Mouse (Mus musculus) spleen, adult 2 months (tissue): ENCODE data around the gene Glp2r. TPM values are rescaled to one million over a fixed set of nuclear protein-coding genes. Genes with fewer than 3 reads are reported as not detected.

ENCODE experiments used
- DNase-seq, 2 experiments: peaks; one replicate each; pipeline versions ENCODE4 v3.0.0 to v3.0.0-alpha.2; 2012 to 2021; ENCODE audit warnings: low spot score in 2 of 2, low read depth in 1 of 2
- H3K27ac ChIP-seq: fragments of 200-500 bp; 2 replicates; pipeline ENCODE4 v1.5.1; 2012; ENCODE audit warnings: low read length, inconsistent platforms; ENCODE audit not compliant: insufficient read depth
- H3K27me3 ChIP-seq: fragments of 200-500 bp; 2 replicates; pipeline ENCODE4 v1.6.1; 2012; ENCODE audit warnings: mild to moderate bottlenecking, moderate library complexity, low read length, inconsistent platforms; ENCODE audit not compliant: control insufficient read depth, insufficient read depth
- H3K36me3 ChIP-seq: fragments of 200-500 bp; 2 replicates; pipeline ENCODE4 v1.6.1; 2012; ENCODE audit warnings: mild to moderate bottlenecking, low read length, inconsistent platforms; ENCODE audit not compliant: control insufficient read depth, insufficient read depth
- H3K4me1 ChIP-seq: fragments of 200-500 bp; 2 replicates; pipeline ENCODE4 v1.6.1; 2011; ENCODE audit warnings: inconsistent platforms; ENCODE audit not compliant: control insufficient read depth, insufficient read depth, insufficient read length
- H3K4me3 ChIP-seq: fragments of 200-500 bp; 2 replicates; pipeline ENCODE4 v1.5.1; 2011; ENCODE audit warnings: mild to moderate bottlenecking, inconsistent platforms; ENCODE audit not compliant: insufficient read depth, insufficient read length; ENCODE audit errors: extremely low read depth
- CTCF ChIP-seq: fragments of 200-500 bp; IDR thresholded peaks from 2 replicates; pipeline ENCODE4 v1.5.1; 2011; ENCODE audit warnings: mild to moderate bottlenecking, inconsistent platforms; ENCODE audit not compliant: insufficient read depth, insufficient read length, insufficient replicate concordance; ENCODE audit errors: extremely low read depth
- POLR2A ChIP-seq: fragments of 200-500 bp; IDR thresholded peaks from 2 replicates; pipeline ENCODE4 v1.6.1; 2011; ENCODE audit warnings: low read depth, low read length, inconsistent platforms
- WGBS: fragments of 180-500 bp; shearing (Covaris S2); methylation state at CpG from one replicate; pipeline ENCODE4 v1.1.7; 2018; 5-methylcytosine and 5-hydroxymethylcytosine counted together
- polyA plus RNA-seq: library from polyadenylated mRNA; depleted of rRNA; stranded (reverse); fragments of >200 nt; gene quantifications from 2 replicates; pipeline ENCODE4 v1.2.3, GENCODE M21; 2012

Gene Glp2r
- polyA plus RNA-seq, 1 experiment: 0.04 TPM

GRCm38 (mm10) chr11:67801169-67801568, 30.2 kb upstream of the Glp2r start:
- H3K27me3 ChIP-seq: no peaks in the 10 kb centered on the region
- DNase-seq: no peak
- H3K4me3 ChIP-seq: no peak overlapping the region
- H3K27ac ChIP-seq: no peak overlapping the region
- no peaks in the 10 kb centered on the region for H3K4me1 ChIP-seq
- H3K36me3 ChIP-seq: no peaks in the 10 kb centered on the region
- 83% methylated on average over 8 of the region's 8 CpGs for WGBS
- no peak for TF ChIP-seq POLR2A
- TF ChIP-seq CTCF: no peak

GRCm38 (mm10) chr11:67800130-67800723, 29.3 kb upstream of the Glp2r start:
- Histone ChIP-seq H3K27me3 (no peaks in the 10 kb centered on the region), H3K27ac (no peak overlapping the region), H3K4me3 (no peak overlapping the region), H3K36me3 (no peaks in the 10 kb centered on the region), H3K4me1 (no peaks in the 10 kb centered on the region)
- TF ChIP-seq CTCF (no peak), POLR2A (no peak)
- DNase-seq: no peak

- TF ChIP-seq CTCF (no peak), POLR2A (no peak)
- Histone ChIP-seq H3K27me3 (no peaks in the 10 kb centered on the region), H3K36me3 (no peaks in the 10 kb centered on the region), H3K4me1 (no peaks in the 10 kb centered on the region), H3K4me3 (no peak within 1 kb of the TSS), H3K27ac (no peak within 1 kb of the TSS)
- DNase-seq: no peak
- WGBS: 83% methylated on average over 7 of the region's 7 CpGs
Observed at GRCm38 (mm10) chr11:67797931-67798330, 27.0 kb upstream of the Glp2r start, which contains the start of gene Dhrs7c. Gene Dhrs7c, plus strand, starts transcription at chr11:67798187.

GRCm38 (mm10) chr11:67790182-67790581, 19.2 kb upstream of the Glp2r start:
- no peak overlapping the region for H3K27ac ChIP-seq
- no peak overlapping the region for H3K4me3 ChIP-seq
- H3K36me3 ChIP-seq: no peaks in the 10 kb centered on the region
- TF ChIP-seq CTCF: no peak
- no peak for TF ChIP-seq POLR2A
- no peaks in the 10 kb centered on the region for H3K27me3 ChIP-seq
- 48% methylated on average over 11 of the region's 11 CpGs for WGBS
- no peak for DNase-seq
- H3K4me1 ChIP-seq: no peaks in the 10 kb centered on the region

GRCm38 (mm10) chr11:67774379-67774778, 3.4 kb upstream of the Glp2r start, which contains the start of gene Gsg1l2:
Gene Gsg1l2, plus strand, starts transcription at chr11:67774608.
- no peaks in the 10 kb centered on the region for H3K27me3 ChIP-seq
- 89% methylated on average over 12 of the region's 12 CpGs for WGBS
- no peaks in the 10 kb centered on the region for H3K36me3 ChIP-seq
- H3K4me1 ChIP-seq: no peaks in the 10 kb centered on the region
- H3K4me3 ChIP-seq: no peak within 1 kb of the TSS
- no peak for DNase-seq
- TF ChIP-seq CTCF: no peak
- no peak for TF ChIP-seq POLR2A
- no peak within 1 kb of the TSS for H3K27ac ChIP-seq

GRCm38 (mm10) chr11:67772577-67772976, 1.6 kb upstream of the Glp2r start:
- DNase-seq: no peak
- no peak for TF ChIP-seq CTCF
- no peak for TF ChIP-seq POLR2A
- Histone ChIP-seq H3K4me3 (no peak overlapping the region), H3K27me3 (no peaks in the 10 kb centered on the region), H3K36me3 (no peaks in the 10 kb centered on the region), H3K4me1 (no peaks in the 10 kb centered on the region), H3K27ac (no peak overlapping the region)
- 11% methylated on average over 8 of the region's 8 CpGs for WGBS

- H3K4me1 ChIP-seq: no peaks in the 10 kb centered on the region
- WGBS: 82% methylated on average over 2 of the region's 2 CpGs
- TF ChIP-seq POLR2A: no peak
- TF ChIP-seq CTCF: no peak
Observed at GRCm38 (mm10) chr11:67771691-67772090, 738 bp upstream of the Glp2r start.

More at GRCm38 (mm10) chr11:67771691-67772090, 738 bp upstream of the Glp2r start:
- DNase-seq: no peak
- H3K36me3 ChIP-seq: no peaks in the 10 kb centered on the region
- no peak overlapping the region for H3K4me3 ChIP-seq
- H3K27me3 ChIP-seq: no peaks in the 10 kb centered on the region
- H3K27ac ChIP-seq: no peak overlapping the region
